Mouse (Mus musculus): Measurements from ENCODE around the gene Acin1. TPM values are rescaled to one million over a fixed set of nuclear protein-coding genes. Genes with fewer than 3 reads are reported as not detected.
A peak's percentile ranks its signal among the peaks of the same experiment; 100 is the strongest.

Gene Acin1
- polyA plus RNA-seq, 1 experiment from 2014 or later: 112 TPM

GRCm38 (mm10) chr14:54605752-54606321 lies 80.9 kb downstream of the Acin1 start, which contains the start of gene 4931414P19Rik:
Gene 4931414P19Rik, minus strand, starts transcription at chr14:54605993.
- Histone ChIP-seq H3K36me3 (ENCODE audit: control insufficient read depth, insufficient read depth, low read length) (no peaks in the 10 kb centered on the region), H3K4me1 (replicated peaks; ENCODE audit: control insufficient read depth, insufficient read depth, low read length) (peaks cover 22% of the 10 kb centered on the region), H3K4me2 (ENCODE audit: low read length) (peak within 1 kb of the TSS; percentile 59), H3K9me3 (ENCODE audit: control insufficient read depth, low read length) (no peaks in the 10 kb centered on the region), H3K4me3 (ENCODE audit: low read depth, low read length) (peak within 1 kb of the TSS; percentile 45), H3K27me3 (replicated peaks; ENCODE audit: control insufficient read depth, insufficient read depth, low read length) (no peaks in the 10 kb centered on the region), H3K27ac (ENCODE audit: low read depth) (peak within 1 kb of the TSS; percentile 85), H3K9ac (ENCODE audit: low read length) (peak within 1 kb of the TSS; percentile 55)
- under 1% methylated on average over 39 of the region's 39 CpGs for WGBS
- DNase-seq (ENCODE audit: low spot score) (peak; percentile 87), ATAC-seq (replicated peaks; ENCODE audit: low FRiP score, low TSS enrichment, low read depth) (peak; percentile 28; the same call in 1 of the 2 replicates)

- no peaks in the 10 kb centered on the region for H3K9me3 ChIP-seq (ENCODE audit: control insufficient read depth, low read length)
- H3K4me1 ChIP-seq (replicated peaks; ENCODE audit: control insufficient read depth, insufficient read depth, low read length): peaks cover 22% of the 10 kb centered on the region
- ATAC-seq (replicated peaks; ENCODE audit: low FRiP score, low TSS enrichment, low read depth) (no peak), DNase-seq (ENCODE audit: low spot score) (no peak)
- no peak overlapping the region for H3K9ac ChIP-seq (ENCODE audit: low read length)
- peak overlapping the region; percentile 58 for H3K4me2 ChIP-seq (ENCODE audit: low read length)
- 85% methylated on average over 8 of the region's 8 CpGs for WGBS
- H3K27me3 ChIP-seq (replicated peaks; ENCODE audit: control insufficient read depth, insufficient read depth, low read length): no peaks in the 10 kb centered on the region
- H3K4me3 ChIP-seq (ENCODE audit: low read depth, low read length): peak overlapping the region; percentile 74
- no peaks in the 10 kb centered on the region for H3K36me3 ChIP-seq (ENCODE audit: control insufficient read depth, insufficient read depth, low read length)
- peak overlapping the region; percentile 96 for H3K27ac ChIP-seq (ENCODE audit: low read depth)
Observed at GRCm38 (mm10) chr14:54603686-54604085, 83.0 kb downstream of the Acin1 start.

- peaks cover 22% of the 10 kb centered on the region for H3K4me1 ChIP-seq (replicated peaks; ENCODE audit: control insufficient read depth, insufficient read depth, low read length)
- peak; percentile 99 for ATAC-seq (replicated peaks; ENCODE audit: low FRiP score, low TSS enrichment, low read depth)
- H3K4me2 ChIP-seq (ENCODE audit: low read length): peak overlapping the region; percentile 58
- H3K27ac ChIP-seq (ENCODE audit: low read depth): peak overlapping the region; percentile 96
- no peaks in the 10 kb centered on the region for H3K36me3 ChIP-seq (ENCODE audit: control insufficient read depth, insufficient read depth, low read length)
- H3K9me3 ChIP-seq (ENCODE audit: control insufficient read depth, low read length): no peaks in the 10 kb centered on the region
- whole genome bisulfite sequencing: under 1% methylated on average over 45 of the region's 46 CpGs
- peak; percentile 92 for DNase-seq (ENCODE audit: low spot score)
- peak overlapping the region; percentile 74 for H3K4me3 ChIP-seq (ENCODE audit: low read depth, low read length)
- H3K9ac ChIP-seq (ENCODE audit: low read length): peak overlapping the region; percentile 85
- H3K27me3 ChIP-seq (replicated peaks; ENCODE audit: control insufficient read depth, insufficient read depth, low read length): no peaks in the 10 kb centered on the region
Observed at GRCm38 (mm10) chr14:54603038-54603654, 83.6 kb downstream of the Acin1 start.

GRCm38 (mm10) chr14:54602613-54603012 lies 84.1 kb downstream of the Acin1 start:
- Histone ChIP-seq H3K9me3 (ENCODE audit: control insufficient read depth, low read length) (no peaks in the 10 kb centered on the region), H3K27me3 (replicated peaks; ENCODE audit: control insufficient read depth, insufficient read depth, low read length) (no peaks in the 10 kb centered on the region), H3K27ac (ENCODE audit: low read depth) (peak overlapping the region; percentile 96), H3K36me3 (ENCODE audit: control insufficient read depth, insufficient read depth, low read length) (no peaks in the 10 kb centered on the region), H3K4me2 (ENCODE audit: low read length) (peak overlapping the region; percentile 58), H3K9ac (ENCODE audit: low read length) (peak overlapping the region; percentile 85), H3K4me1 (replicated peaks; ENCODE audit: control insufficient read depth, insufficient read depth, low read length) (peaks cover 22% of the 10 kb centered on the region), H3K4me3 (ENCODE audit: low read depth, low read length) (peak overlapping the region; percentile 74)
- DNase-seq (ENCODE audit: low spot score) (peak; percentile 60), ATAC-seq (replicated peaks; ENCODE audit: low FRiP score, low TSS enrichment, low read depth) (peak; percentile 10; the same call in 1 of the 2 replicates)
- WGBS: 48% methylated on average over 4 of the region's 4 CpGs

- no peak overlapping the region for H3K4me3 ChIP-seq (ENCODE audit: low read depth, low read length)
- H3K4me1 ChIP-seq (replicated peaks; ENCODE audit: control insufficient read depth, insufficient read depth, low read length): peaks cover 22% of the 10 kb centered on the region
- DNase-seq (ENCODE audit: low spot score) (no peak), ATAC-seq (replicated peaks; ENCODE audit: low FRiP score, low TSS enrichment, low read depth) (no peak)
- H3K9ac ChIP-seq (ENCODE audit: low read length): no peak overlapping the region
- H3K27me3 ChIP-seq (replicated peaks; ENCODE audit: control insufficient read depth, insufficient read depth, low read length): no peaks in the 10 kb centered on the region
- no peak overlapping the region for H3K4me2 ChIP-seq (ENCODE audit: low read length)
- H3K36me3 ChIP-seq (ENCODE audit: control insufficient read depth, insufficient read depth, low read length): no peaks in the 10 kb centered on the region
- WGBS: 52% methylated on average over 2 of the region's 2 CpGs
- H3K27ac ChIP-seq (ENCODE audit: low read depth): no peak overlapping the region
- no peaks in the 10 kb centered on the region for H3K9me3 ChIP-seq (ENCODE audit: control insufficient read depth, low read length)
Observed at GRCm38 (mm10) chr14:54601601-54602000, 85.1 kb downstream of the Acin1 start.

GRCm38 (mm10) chr14:54597084-54597483 lies 89.6 kb downstream of the Acin1 start:
- Histone ChIP-seq H3K27ac (ENCODE audit: low read depth) (no peak overlapping the region), H3K4me3 (ENCODE audit: low read depth, low read length) (no peak overlapping the region), H3K9me3 (ENCODE audit: control insufficient read depth, low read length) (no peaks in the 10 kb centered on the region), H3K4me1 (replicated peaks; ENCODE audit: control insufficient read depth, insufficient read depth, low read length) (no peaks in the 10 kb centered on the region), H3K4me2 (ENCODE audit: low read length) (no peak overlapping the region), H3K27me3 (replicated peaks; ENCODE audit: control insufficient read depth, insufficient read depth, low read length) (no peaks in the 10 kb centered on the region), H3K9ac (ENCODE audit: low read length) (no peak overlapping the region), H3K36me3 (ENCODE audit: control insufficient read depth, insufficient read depth, low read length) (peaks cover 9% of the 10 kb centered on the region; the same call in 1 of the 2 replicates)
- no peak for DNase-seq (ENCODE audit: low spot score)
- ATAC-seq (replicated peaks; ENCODE audit: low FRiP score, low TSS enrichment, low read depth): no peak
- 74% methylated on average over 7 of the region's 7 CpGs for WGBS

- H3K27ac ChIP-seq (ENCODE audit: low read depth): no peak overlapping the region
- no peak overlapping the region for H3K9ac ChIP-seq (ENCODE audit: low read length)
- no peak overlapping the region for H3K4me2 ChIP-seq (ENCODE audit: low read length)
- no peaks in the 10 kb centered on the region for H3K4me1 ChIP-seq (replicated peaks; ENCODE audit: control insufficient read depth, insufficient read depth, low read length)
- H3K9me3 ChIP-seq (ENCODE audit: control insufficient read depth, low read length): no peaks in the 10 kb centered on the region
- WGBS: 66% methylated on average over 28 of the region's 28 CpGs
- H3K36me3 ChIP-seq (ENCODE audit: control insufficient read depth, insufficient read depth, low read length): peaks cover 9% of the 10 kb centered on the region; the same call in 1 of the 2 replicates
- DNase-seq (ENCODE audit: low spot score) (no peak), ATAC-seq (replicated peaks; ENCODE audit: low FRiP score, low TSS enrichment, low read depth) (no peak)
- no peak overlapping the region for H3K4me3 ChIP-seq (ENCODE audit: low read depth, low read length)
- H3K27me3 ChIP-seq (replicated peaks; ENCODE audit: control insufficient read depth, insufficient read depth, low read length): no peaks in the 10 kb centered on the region
Observed at GRCm38 (mm10) chr14:54594631-54595414, 91.9 kb downstream of the Acin1 start.

GRCm38 (mm10) chr14:54594055-54594454 lies 92.7 kb downstream of the Acin1 start:
- H3K4me3 ChIP-seq (ENCODE audit: low read depth, low read length): no peak overlapping the region
- peaks cover 9% of the 10 kb centered on the region; the same call in 1 of the 2 replicates for H3K36me3 ChIP-seq (ENCODE audit: control insufficient read depth, insufficient read depth, low read length)
- no peak overlapping the region for H3K4me2 ChIP-seq (ENCODE audit: low read length)
- H3K27ac ChIP-seq (ENCODE audit: low read depth): no peak overlapping the region
- no peaks in the 10 kb centered on the region for H3K4me1 ChIP-seq (replicated peaks; ENCODE audit: control insufficient read depth, insufficient read depth, low read length)
- no peak overlapping the region for H3K9ac ChIP-seq (ENCODE audit: low read length)
- no peaks in the 10 kb centered on the region for H3K27me3 ChIP-seq (replicated peaks; ENCODE audit: control insufficient read depth, insufficient read depth, low read length)
- ATAC-seq (replicated peaks; ENCODE audit: low FRiP score, low TSS enrichment, low read depth) (no peak), DNase-seq (ENCODE audit: low spot score) (no peak)
- 93% methylated on average over 3 of the region's 3 CpGs for WGBS
- no peaks in the 10 kb centered on the region for H3K9me3 ChIP-seq (ENCODE audit: control insufficient read depth, low read length)
